Mouse (Mus musculus) embryonic facial prominence, embryonic 12.5 days (tissue): Measurements from ENCODE around the gene Pik3cb. TPM values are rescaled to one million over a fixed set of nuclear protein-coding genes. Genes with fewer than 3 reads are reported as not detected.

Experiments used
- ATAC-seq: fragments of 200-750 bp; cut with Nextera tagmentation; 2 replicates; pipeline ENCODE4 v1.8.0; 2017; ENCODE audit not compliant: insufficient number of reproducible peaks, insufficient read depth, low FRiP score, low TSS enrichment
- H3K27ac ChIP-seq: fragments of 300-500 bp; sonication (generic); 2 replicates; pipeline ENCODE4 v1.5.1; 2016; ENCODE audit warnings: mild to moderate bottlenecking
- H3K27me3 ChIP-seq: fragments of 300-500 bp; sonication (generic); 2 replicates; pipeline ENCODE4 v1.6.1; 2016; ENCODE audit warnings: mild to moderate bottlenecking, moderate library complexity
- H3K36me3 ChIP-seq: fragments of 300-500 bp; sonication (generic); 2 replicates; pipeline ENCODE4 v1.6.1; 2016; ENCODE audit warnings: mild to moderate bottlenecking
- H3K4me1 ChIP-seq: fragments of 300-500 bp; sonication (generic); 2 replicates; pipeline ENCODE4 v1.6.1; 2016
- H3K4me2 ChIP-seq: fragments of 300-500 bp; sonication (generic); replicated peaks from 2 replicates; pipeline ENCODE4 v1.6.1; 2016; ENCODE audit warnings: mild to moderate bottlenecking, moderate library complexity
- H3K4me3 ChIP-seq: fragments of 300-500 bp; sonication (generic); 2 replicates; pipeline ENCODE4 v1.5.1; 2016; ENCODE audit warnings: mild to moderate bottlenecking
- H3K9ac ChIP-seq: fragments of 300-500 bp; sonication (generic); 2 replicates; pipeline ENCODE4 v1.6.1; 2016; ENCODE audit warnings: mild to moderate bottlenecking, moderate library complexity
- H3K9me3 ChIP-seq: fragments of 300-500 bp; sonication (generic); 2 replicates; pipeline ENCODE4 v1.6.1; 2016; ENCODE audit warnings: mild to moderate bottlenecking, moderate library complexity
- WGBS: fragments of 180-500 bp; shearing (Covaris S2); methylation state at CpG from one replicate; pipeline ENCODE4 v1.1.7; 2016; 5-methylcytosine and 5-hydroxymethylcytosine counted together
- polyA plus RNA-seq: library from polyadenylated mRNA; unstranded; fragments of >200 nt; fragmentation: Nextera tagmentation; extraction: Ambion mirVana; gene quantifications from 2 replicates; pipeline ENCODE4 v1.2.1, GENCODE M21; 2016

Pik3cb gene
- polyA plus RNA-seq, 1 experiment from 2014 or later: 2.5 TPM

- H3K9me3 ChIP-seq: no peaks in the 10 kb centered on the region
- H3K27ac ChIP-seq: no peak overlapping the region
- no peak for ATAC-seq
- 0 out of 2 replicates have a peak, but pooled peaks cover 6% of the 10 kb centered on the region for H3K36me3 ChIP-seq
- 83% methylated on average over 5 of the region's 5 CpGs for WGBS
- H3K9ac ChIP-seq: no peak overlapping the region
- no peak overlapping the region for H3K4me2 ChIP-seq
- H3K4me3 ChIP-seq: no peak overlapping the region
- no peaks in the 10 kb centered on the region for H3K27me3 ChIP-seq
- no peaks in the 10 kb centered on the region for H3K4me1 ChIP-seq
Observed at GRCm38 (mm10) chr9:99065311-99065710, 75.1 kb downstream of the Pik3cb start.

- H3K4me1 ChIP-seq: no peaks in the 10 kb centered on the region
- 52% methylated on average over 2 of the region's 2 CpGs for WGBS
- ATAC-seq: no peak
Observed at GRCm38 (mm10) chr9:99064216-99064615, 76.2 kb downstream of the Pik3cb start.

GRCm38 (mm10) chr9:99062544-99062943 lies 77.9 kb downstream of the Pik3cb start:
- no peak for ATAC-seq
- no peak overlapping the region for H3K27ac ChIP-seq
- 40% methylated on average over 7 of the region's 7 CpGs for WGBS
- H3K9ac ChIP-seq: no peak overlapping the region
- H3K27me3 ChIP-seq: no peaks in the 10 kb centered on the region
- no peaks in the 10 kb centered on the region for H3K9me3 ChIP-seq
- no peaks in the 10 kb centered on the region for H3K36me3 ChIP-seq
- no peaks in the 10 kb centered on the region for H3K4me1 ChIP-seq
- no peak overlapping the region for H3K4me2 ChIP-seq
- no peak overlapping the region for H3K4me3 ChIP-seq

More at GRCm38 (mm10) chr9:99064216-99064615, 76.2 kb downstream of the Pik3cb start:
- H3K9ac ChIP-seq: no peak overlapping the region
- H3K27me3 ChIP-seq: no peaks in the 10 kb centered on the region
- H3K27ac ChIP-seq: no peak overlapping the region
- H3K4me2 ChIP-seq: no peak overlapping the region
- 0 out of 2 replicates have a peak, but pooled peaks cover under 1% of the 10 kb centered on the region for H3K36me3 ChIP-seq
- H3K9me3 ChIP-seq: no peaks in the 10 kb centered on the region
- H3K4me3 ChIP-seq: no peak overlapping the region

- WGBS: 84% methylated on average over 3 of the region's 3 CpGs
- H3K4me3 ChIP-seq: no peak overlapping the region
- no peaks in the 10 kb centered on the region for H3K27me3 ChIP-seq
- no peak overlapping the region for H3K9ac ChIP-seq
- no peaks in the 10 kb centered on the region for H3K36me3 ChIP-seq
- H3K27ac ChIP-seq: no peak overlapping the region
- no peak for ATAC-seq
- H3K9me3 ChIP-seq: no peaks in the 10 kb centered on the region
- H3K4me1 ChIP-seq: no peaks in the 10 kb centered on the region
- no peak overlapping the region for H3K4me2 ChIP-seq
Observed at GRCm38 (mm10) chr9:99057751-99058150, 82.7 kb downstream of the Pik3cb start.

- Histone ChIP-seq H3K9ac (no peak overlapping the region), H3K36me3 (0 out of 2 replicates have a peak, but pooled peaks cover 4% of the 10 kb centered on the region), H3K4me2 (no peak overlapping the region), H3K4me3 (no peak overlapping the region), H3K27ac (no peak overlapping the region), H3K27me3 (no peaks in the 10 kb centered on the region), H3K9me3 (no peaks in the 10 kb centered on the region), H3K4me1 (no peaks in the 10 kb centered on the region)
- ATAC-seq: no peak
- WGBS: 63% methylated on average over 6 of the region's 6 CpGs
Observed at GRCm38 (mm10) chr9:99049760-99050159, 90.7 kb downstream of the Pik3cb start.

- H3K4me3 ChIP-seq: no peak overlapping the region
- H3K36me3 ChIP-seq: peaks cover 4% of the 10 kb centered on the region; the same call in 1 of the 2 replicates
- 92% methylated on average over 1 of the region's 1 CpGs for WGBS
- no peaks in the 10 kb centered on the region for H3K4me1 ChIP-seq
- H3K9ac ChIP-seq: no peak overlapping the region
- no peaks in the 10 kb centered on the region for H3K9me3 ChIP-seq
- ATAC-seq: no peak
- no peak overlapping the region for H3K27ac ChIP-seq
- no peaks in the 10 kb centered on the region for H3K27me3 ChIP-seq
- no peak overlapping the region for H3K4me2 ChIP-seq
Observed at GRCm38 (mm10) chr9:99048724-99049250, 91.6 kb downstream of the Pik3cb start.

GRCm38 (mm10) chr9:99044761-99045160 lies 95.7 kb downstream of the Pik3cb start:
- H3K36me3 ChIP-seq: peaks cover 4% of the 10 kb centered on the region; the same call in 1 of the 2 replicates
- ATAC-seq: no peak
- 89% methylated on average over 8 of the region's 8 CpGs for whole genome bisulfite sequencing

GRCm38 (mm10) chr9:99042641-99043040 lies 97.8 kb downstream of the Pik3cb start:
- H3K4me3 ChIP-seq: no peak overlapping the region
- no peaks in the 10 kb centered on the region for H3K4me1 ChIP-seq
- peaks cover 4% of the 10 kb centered on the region; the same call in 1 of the 2 replicates for H3K36me3 ChIP-seq
- H3K27ac ChIP-seq: no peak overlapping the region
- ATAC-seq: no peak
- WGBS: 90% methylated on average over 4 of the region's 4 CpGs
- no peaks in the 10 kb centered on the region for H3K27me3 ChIP-seq
- H3K9me3 ChIP-seq: no peaks in the 10 kb centered on the region
- no peak overlapping the region for H3K9ac ChIP-seq
- no peak overlapping the region for H3K4me2 ChIP-seq

More at GRCm38 (mm10) chr9:99044761-99045160, 95.7 kb downstream of the Pik3cb start:
- H3K4me2 ChIP-seq: no peak overlapping the region
- no peaks in the 10 kb centered on the region for H3K4me1 ChIP-seq
- no peaks in the 10 kb centered on the region for H3K27me3 ChIP-seq
- H3K9me3 ChIP-seq: no peaks in the 10 kb centered on the region
- no peak overlapping the region for H3K9ac ChIP-seq
- no peak overlapping the region for H3K27ac ChIP-seq
- no peak overlapping the region for H3K4me3 ChIP-seq

GRCm38 (mm10) chr9:99041994-99042393 lies 98.4 kb downstream of the Pik3cb start:
- ATAC-seq: no peak
- Histone ChIP-seq H3K4me3 (no peak overlapping the region), H3K4me1 (no peaks in the 10 kb centered on the region), H3K9me3 (no peaks in the 10 kb centered on the region), H3K27me3 (no peaks in the 10 kb centered on the region), H3K9ac (no peak overlapping the region), H3K4me2 (no peak overlapping the region), H3K27ac (no peak overlapping the region), H3K36me3 (peaks cover 4% of the 10 kb centered on the region; the same call in 1 of the 2 replicates)
- 75% methylated on average over 9 of the region's 9 CpGs for WGBS

GRCm38 (mm10) chr9:99035575-99035974 lies 104.8 kb downstream of the Pik3cb start, which contains the start of gene Gm1123:
TSS of gene Gm1123 (minus strand) at chr9:99035715.
- WGBS: 79% methylated on average over 12 of the region's 12 CpGs
- H3K4me2 ChIP-seq: no peak within 1 kb of the TSS
- H3K4me3 ChIP-seq: no peak within 1 kb of the TSS
- ATAC-seq: no peak
- H3K27ac ChIP-seq: no peak within 1 kb of the TSS
- no peak within 1 kb of the TSS for H3K9ac ChIP-seq
- no peaks in the 10 kb centered on the region for H3K9me3 ChIP-seq
- H3K36me3 ChIP-seq: no peaks in the 10 kb centered on the region
- H3K27me3 ChIP-seq: no peaks in the 10 kb centered on the region
- no peaks in the 10 kb centered on the region for H3K4me1 ChIP-seq

- H3K36me3 ChIP-seq: no peaks in the 10 kb centered on the region
- no peaks in the 10 kb centered on the region for H3K9me3 ChIP-seq
- H3K9ac ChIP-seq: no peak overlapping the region
- ATAC-seq: no peak
- no peaks in the 10 kb centered on the region for H3K27me3 ChIP-seq
- no peak overlapping the region for H3K4me2 ChIP-seq
- no peak overlapping the region for H3K4me3 ChIP-seq
- 80% methylated on average over 8 of the region's 8 CpGs for WGBS
- H3K27ac ChIP-seq: no peak overlapping the region
- H3K4me1 ChIP-seq: no peaks in the 10 kb centered on the region
Observed at GRCm38 (mm10) chr9:99034111-99034510, 106.3 kb downstream of the Pik3cb start.

- H3K4me1 ChIP-seq: no peaks in the 10 kb centered on the region
- 82% methylated on average over 8 of the region's 8 CpGs for WGBS
- no peak overlapping the region for H3K27ac ChIP-seq
Observed at GRCm38 (mm10) chr9:99032031-99032430, 108.4 kb downstream of the Pik3cb start.

More at GRCm38 (mm10) chr9:99032031-99032430, 108.4 kb downstream of the Pik3cb start:
- Histone ChIP-seq H3K9me3 (no peaks in the 10 kb centered on the region), H3K27me3 (no peaks in the 10 kb centered on the region), H3K9ac (no peak overlapping the region), H3K4me2 (no peak overlapping the region), H3K4me3 (no peak overlapping the region), H3K36me3 (no peaks in the 10 kb centered on the region)
- ATAC-seq: no peak
